Mouse (Mus musculus) gastrocnemius, postnatal 36 days (tissue): ENCODE results near the gene Cfap46. TPM values are rescaled to one million over a fixed set of nuclear protein-coding genes. Genes with fewer than 3 reads are reported as not detected.

Experiments
- DNase-seq, 2 experiments: peaks; one replicate each; pipeline ENCODE4 v3.0.0; 2022
- intact Hi-C: fragments of 180-260 bp; cut with DNase I; formaldehyde crosslinking; loops from one replicate; pipeline ENCODE4 v1.15.1; 2025
- long read RNA-seq, 2 experiments: library from polyadenylated mRNA; stranded (forward); transcript quantifications; one replicate each; pipeline ENCODE4 v2.0.0; 2021
- total RNA-seq, 2 experiments: library from RNA; stranded (reverse); gene quantifications; 2 replicates each; pipeline ENCODE4 v1.2.3; 2021

The Cfap46 gene
- total RNA-seq: under 1 TPM; 0.02 to 0.05 TPM
- long read RNA-seq, experiment 1: 0 reads
- long read RNA-seq, experiment 2: 0 reads

DNA sequence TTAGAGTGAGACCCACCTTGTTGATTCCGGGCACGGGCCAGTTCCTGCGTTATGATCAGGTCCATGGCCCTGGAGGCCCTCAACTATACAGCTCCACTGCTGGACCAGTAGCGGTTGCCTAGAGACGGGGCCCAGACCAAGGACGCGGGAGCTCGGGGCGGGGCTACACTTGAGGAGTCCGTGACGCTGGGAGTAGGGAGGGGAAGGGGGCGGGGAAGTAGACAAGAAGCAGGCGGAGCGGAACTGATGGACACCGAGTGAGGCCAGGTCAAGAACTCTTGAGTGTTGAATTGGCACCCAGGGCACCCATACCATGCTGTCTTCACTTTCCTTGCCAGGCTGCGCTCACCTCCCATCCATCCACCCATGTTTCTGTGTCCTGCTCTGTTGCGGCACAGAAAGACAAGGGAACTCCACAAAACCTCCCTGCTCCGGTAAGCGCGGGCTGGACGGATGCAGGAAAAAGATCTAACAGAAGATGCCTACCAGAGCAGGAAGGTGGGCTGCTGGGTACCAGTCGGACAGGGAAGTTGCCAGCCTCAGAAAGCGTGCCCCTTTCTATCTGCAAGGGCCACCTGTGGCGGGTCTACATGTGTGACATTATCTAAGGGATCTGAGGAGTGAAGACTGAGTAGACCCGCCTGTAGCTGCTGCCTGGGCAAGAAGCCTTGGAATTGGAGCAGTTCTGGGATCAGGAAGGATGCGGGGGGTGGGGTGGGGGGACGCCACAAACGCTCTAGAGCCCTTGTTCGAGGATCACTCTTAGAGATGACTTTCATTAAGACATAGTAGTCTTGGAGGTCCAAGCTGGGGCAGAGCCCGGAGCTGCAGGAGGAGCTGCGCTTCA lies at the start of gene Cfap46:
TSS of gene Cfap46 (minus strand) at position 112 of the 847 bp plus-strand sequence.
- DNase-seq: peak; percentile 66 to 78
- intact Hi-C loops: loop anchor here (2.0 kb wide), 1 partner anchor 35 kb away; no protein-coding TSS in a partner anchor

DNA sequence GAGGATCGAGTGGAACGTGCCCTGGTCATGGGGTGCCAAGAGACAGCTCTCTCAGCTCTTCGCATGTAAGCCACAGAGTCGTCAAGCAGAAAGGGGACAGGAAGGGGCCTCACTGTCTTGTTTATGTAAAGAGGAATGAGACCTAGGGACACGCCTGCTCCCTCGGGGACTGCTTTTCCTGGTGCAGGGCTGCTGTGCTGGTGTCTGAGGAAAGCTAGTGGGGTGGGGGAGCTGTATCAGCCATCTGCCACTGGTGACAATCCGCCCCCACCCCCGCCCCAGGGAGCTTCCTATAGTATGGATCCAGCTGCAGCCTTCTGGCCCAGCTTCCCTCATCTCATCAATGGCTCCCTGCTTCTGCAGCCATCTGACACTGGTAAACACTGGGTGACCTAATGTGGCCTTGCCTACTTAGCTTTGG lies 47.7 kb upstream of the Cfap46 start:
- DNase-seq: peak in 1 of 2 experiments; percentile 7
- intact Hi-C loops: no loop called here

DNA sequence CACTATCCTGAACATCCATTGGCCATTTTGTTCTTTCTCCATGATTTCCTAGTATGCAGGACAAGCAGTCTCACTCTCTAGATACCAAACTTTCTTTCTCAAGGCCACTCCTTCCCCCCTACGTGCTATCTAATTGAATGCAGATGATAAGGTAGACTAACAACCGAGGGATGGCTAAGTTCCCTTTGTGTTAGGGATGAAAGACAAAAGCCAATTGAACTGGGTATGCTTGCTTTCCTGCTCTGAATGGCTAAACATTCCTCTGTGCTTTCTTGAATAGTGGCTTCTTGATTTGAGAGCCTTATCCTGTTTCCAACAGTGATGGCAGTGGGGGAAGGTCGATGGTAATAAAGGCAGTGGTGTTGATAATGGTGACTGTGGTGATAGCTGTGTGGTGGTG lies 43.5 kb upstream of the Cfap46 start:
- no peak for DNase-seq
- intact Hi-C loops: no loop called here

DNA sequence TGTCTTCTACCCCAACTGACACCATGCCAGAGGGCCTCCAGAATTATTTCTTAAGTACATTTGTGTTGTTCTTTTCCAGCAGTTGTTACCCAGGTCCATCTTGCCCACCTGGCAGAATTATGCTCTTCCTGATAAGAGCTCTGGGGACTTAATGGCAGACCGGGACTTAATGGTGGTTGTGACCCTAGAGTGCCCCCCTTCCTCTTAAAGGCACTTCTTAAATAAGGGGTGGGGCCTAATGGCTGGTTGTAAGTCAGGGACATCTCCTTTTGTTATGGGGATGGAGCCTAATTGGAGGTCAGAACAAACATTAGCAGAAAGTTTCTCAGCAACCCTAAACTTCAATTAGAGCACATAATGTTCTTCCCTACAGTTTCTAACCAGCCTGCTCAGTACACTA lies 42.0 kb upstream of the Cfap46 start:
- no peak for DNase-seq
- intact Hi-C loops: no loop called here

DNA sequence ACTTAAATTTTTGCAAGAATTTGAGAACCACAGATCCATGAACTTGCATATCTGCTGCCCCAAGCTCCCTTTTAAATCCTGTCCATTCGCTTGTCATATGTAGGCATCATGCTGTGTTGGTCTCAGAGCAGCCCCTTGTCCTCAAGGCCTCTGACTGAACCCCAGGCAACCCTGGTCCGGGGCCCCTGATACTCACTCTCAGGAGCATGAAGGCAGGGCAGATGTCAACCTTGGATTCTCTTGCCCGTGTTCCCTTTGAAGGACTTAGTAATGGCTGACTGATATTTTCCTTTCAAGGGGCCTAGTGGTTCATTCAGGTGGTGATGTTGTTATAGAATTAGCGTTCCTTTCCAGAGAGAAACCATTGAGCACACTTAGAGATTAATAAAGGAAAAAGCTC lies 40.4 kb upstream of the Cfap46 start:
- intact Hi-C loops: no loop called here
- no peak for DNase-seq

DNA sequence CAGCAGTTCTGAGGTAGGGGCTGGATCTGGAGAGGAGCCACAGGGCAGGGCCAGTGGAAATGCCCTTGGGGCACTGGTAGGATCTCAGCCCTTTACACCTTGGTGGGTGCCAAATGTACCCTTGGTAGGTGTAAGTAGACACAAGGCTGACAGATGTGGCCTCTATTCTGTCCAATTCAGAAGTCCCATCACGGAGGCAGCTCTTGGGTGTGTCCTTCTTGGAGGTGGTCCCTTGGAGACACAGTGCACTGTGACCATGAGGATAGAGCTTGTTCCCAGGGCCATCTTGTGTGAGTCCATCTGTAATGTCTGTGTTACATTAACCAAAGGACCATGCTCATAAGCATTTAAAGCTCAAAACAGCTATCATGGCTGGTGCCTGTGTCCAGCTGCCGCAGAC lies 37.6 kb upstream of the Cfap46 start:
- DNase-seq: no peak
- intact Hi-C loops: no loop called here

DNA sequence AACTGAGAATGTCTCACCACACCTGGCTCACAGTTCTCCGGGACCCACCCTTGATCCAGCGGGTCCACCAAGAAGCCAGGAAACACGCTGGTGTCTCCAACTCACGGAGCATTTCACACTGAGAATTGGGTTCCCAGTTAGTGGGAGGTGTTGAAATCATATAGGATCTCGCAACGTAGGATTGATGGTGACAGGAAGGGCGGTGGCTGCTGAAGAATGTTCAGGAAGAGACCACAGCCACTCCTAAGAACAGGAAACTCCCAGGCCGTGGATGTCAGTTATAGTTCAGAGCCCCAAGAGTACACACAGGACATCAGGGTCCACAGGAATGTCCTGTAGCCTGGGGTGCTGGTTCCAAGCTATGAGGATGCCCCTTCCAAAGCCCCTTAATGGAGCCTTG lies 34.2 kb upstream of the Cfap46 start:
- intact Hi-C loops: no loop called here
- DNase-seq: no peak

DNA sequence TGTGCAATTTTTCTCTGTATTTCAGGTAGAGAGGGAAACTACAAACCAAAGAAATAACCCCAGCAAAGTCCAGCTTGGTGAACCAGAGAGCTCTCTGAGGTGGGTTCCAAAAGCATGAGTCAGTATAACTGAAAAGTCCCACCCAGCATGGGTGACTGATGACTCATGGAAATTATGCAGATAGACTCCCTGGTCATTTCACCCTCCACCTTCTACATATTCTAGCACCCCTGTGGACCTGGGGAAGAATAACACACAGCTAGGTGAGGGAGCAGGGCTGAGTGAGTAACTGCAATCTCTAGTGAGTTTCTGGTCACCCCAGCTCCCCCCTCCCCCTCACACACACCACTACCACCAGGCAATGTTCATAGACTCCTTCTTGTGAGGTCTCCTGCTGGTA lies 28.2 kb upstream of the Cfap46 start:
- no peak for DNase-seq
- intact Hi-C loops: no loop called here

DNA sequence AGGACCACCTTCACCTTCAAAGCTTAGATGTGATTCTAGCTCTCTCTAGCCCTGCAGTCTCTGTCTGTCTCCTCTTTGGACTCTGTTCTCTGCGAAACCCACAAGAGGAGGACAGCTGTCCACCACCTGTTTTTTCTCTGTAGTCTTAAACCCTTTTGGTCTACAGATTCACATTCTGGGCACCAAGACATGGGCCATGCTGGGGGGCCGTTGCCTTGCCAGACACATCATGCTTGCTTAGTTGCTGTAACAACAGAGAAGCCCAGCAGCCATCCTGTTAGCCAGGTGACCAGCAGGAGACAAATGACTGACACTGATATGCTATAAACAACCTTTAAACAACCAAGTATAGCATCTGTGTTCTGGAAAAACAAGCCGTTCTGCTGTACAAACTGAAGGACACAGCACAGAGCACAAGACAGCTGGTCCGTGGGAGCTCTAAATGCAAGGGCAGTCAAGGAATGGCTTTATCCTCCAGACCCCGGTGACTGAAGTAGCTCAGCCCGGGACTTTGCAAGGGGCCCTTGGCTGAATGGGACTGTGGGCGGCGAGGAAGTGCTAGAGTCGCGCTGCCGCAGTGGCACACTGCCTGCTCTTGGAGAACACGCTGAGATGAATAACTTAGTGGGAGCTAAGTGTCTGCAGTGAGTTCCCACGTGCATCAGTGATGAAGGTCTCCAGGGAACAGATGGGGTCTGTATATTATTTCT lies 22.9 kb upstream of the Cfap46 start:
- intact Hi-C loops: no loop called here
- no peak for DNase-seq

DNA sequence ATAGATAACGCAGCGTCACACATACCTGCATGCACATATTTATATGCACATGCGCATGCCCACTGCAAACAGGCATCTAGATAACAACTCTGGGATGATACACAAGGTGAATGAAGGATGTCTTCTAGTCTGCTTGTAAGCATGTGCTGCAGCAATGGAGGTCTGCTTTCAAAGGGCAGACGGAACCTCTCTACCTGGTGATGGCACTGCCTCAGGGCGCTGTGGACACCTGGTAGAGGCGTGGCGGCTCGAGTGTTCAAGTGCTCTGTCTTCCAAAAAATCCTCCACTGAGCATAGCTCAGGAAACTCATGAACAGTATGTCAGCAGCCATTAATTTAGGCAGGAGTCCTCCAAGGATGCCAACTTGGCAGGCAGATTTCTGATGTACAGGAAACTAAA lies 22.2 kb upstream of the Cfap46 start:
- no peak for DNase-seq
- intact Hi-C loops: no loop called here

DNA sequence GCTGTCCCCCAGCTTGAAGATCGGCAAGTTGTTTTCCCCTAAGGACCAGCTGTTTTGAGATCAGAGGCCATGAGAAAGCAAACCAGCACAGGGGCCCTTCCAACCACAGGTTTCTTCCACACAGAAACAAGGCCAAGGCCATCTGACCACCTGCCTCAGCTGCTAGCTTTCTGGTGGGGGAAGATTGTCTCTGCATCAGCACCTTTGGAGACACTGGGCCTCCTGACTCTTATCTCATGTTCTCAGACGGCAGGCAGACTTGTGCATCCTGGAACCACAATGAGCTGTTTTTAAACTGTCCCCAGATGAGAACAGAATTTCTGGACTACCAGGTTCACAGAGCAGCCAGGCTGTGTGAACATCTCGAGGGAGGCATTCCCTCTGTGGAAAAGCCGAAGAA lies 21.5 kb upstream of the Cfap46 start:
- intact Hi-C loops: no loop called here
- DNase-seq: no peak

DNA sequence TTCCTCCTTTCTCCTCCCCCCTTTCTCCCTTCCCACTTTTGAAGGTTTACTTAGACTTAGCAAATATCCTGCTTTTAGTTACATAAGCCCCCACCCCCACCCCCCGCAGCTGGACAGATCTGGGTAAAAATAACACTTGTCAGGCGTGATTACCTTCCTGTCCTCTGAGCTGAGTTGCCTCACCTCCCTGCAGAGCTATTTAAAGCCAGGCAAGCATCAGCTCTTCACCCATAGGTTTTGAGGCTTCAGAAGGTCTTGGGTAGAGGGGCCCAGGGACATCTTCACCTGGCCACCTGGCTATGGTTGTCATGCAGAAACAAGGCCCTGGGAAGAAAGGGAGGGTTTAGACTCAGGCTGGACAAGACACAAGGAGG lies 20.2 kb upstream of the Cfap46 start:
- intact Hi-C loops: loop anchor here (2.0 kb wide), 1 partner anchor 157 kb away; no protein-coding TSS in a partner anchor
- DNase-seq: no peak

DNA sequence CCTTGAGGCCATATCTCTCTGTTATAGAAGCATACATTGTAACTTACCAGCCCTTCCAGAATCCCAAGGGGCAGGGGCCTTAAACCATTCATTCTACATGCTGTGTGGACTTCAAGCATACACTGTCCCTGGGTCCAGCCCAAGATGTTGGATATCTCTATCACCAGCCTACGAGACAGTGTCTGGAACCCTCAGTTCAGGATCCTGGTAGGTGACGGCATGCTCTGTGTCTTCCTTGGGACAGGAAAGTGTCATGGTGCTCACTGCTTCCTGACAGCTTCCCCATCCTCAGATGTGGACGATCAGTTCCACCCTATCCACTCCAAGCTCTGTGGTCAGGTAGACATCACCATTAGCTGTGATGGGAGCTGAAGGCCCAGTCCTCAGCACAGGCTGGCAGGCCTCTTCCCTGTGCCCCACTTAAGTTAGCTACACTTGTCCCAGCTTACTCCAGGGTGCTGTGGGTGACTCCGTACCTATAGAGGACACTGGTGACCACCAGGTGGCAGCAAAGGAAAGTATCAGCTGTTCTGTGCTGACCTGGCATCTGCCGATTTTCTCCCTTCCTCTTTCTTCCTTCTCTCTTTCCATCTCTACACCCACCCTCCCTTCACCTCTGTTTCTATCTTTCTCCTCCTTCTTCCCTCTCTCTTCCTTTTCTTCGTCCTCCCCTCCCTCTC lies 19.7 kb upstream of the Cfap46 start:
- intact Hi-C loops: loop anchor here (2.0 kb wide), 1 partner anchor 158 kb away; no protein-coding TSS in a partner anchor
- peak; percentile 48 to 63 for DNase-seq

DNA sequence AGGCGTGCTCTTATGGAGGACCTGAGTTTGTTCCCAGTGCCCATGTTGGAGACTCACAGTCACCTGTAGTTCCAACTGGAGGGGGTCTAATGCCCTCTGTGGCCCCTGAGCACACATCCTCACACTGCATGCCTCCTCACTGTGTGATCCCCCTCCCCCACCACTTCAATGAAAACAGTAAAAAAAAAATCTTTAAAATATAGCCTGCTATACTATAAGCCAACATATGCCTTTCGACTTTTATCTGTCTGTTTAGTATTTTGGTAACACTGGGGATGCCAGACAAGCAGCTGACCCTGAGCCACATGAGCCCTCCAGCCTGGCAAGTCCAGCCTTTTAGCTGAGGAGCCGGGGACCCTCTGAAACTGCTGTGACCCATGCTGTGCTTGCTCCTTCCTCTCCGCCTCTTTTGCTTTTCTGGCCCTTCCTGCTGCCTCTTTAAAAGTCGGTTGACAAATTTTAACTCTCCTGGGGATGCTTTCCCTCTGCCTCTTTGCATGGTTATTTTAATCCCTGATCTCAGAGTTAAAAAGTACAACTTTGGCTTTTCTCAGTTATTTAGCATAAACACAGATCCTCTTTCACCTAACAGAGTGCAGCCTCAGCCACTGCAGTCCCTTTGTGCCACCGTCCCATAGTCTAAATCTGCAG lies 18.2 kb upstream of the Cfap46 start:
- no peak for DNase-seq
- intact Hi-C loops: loop anchor here (2.0 kb wide), 1 partner anchor 159 kb away; no protein-coding TSS in a partner anchor

DNA sequence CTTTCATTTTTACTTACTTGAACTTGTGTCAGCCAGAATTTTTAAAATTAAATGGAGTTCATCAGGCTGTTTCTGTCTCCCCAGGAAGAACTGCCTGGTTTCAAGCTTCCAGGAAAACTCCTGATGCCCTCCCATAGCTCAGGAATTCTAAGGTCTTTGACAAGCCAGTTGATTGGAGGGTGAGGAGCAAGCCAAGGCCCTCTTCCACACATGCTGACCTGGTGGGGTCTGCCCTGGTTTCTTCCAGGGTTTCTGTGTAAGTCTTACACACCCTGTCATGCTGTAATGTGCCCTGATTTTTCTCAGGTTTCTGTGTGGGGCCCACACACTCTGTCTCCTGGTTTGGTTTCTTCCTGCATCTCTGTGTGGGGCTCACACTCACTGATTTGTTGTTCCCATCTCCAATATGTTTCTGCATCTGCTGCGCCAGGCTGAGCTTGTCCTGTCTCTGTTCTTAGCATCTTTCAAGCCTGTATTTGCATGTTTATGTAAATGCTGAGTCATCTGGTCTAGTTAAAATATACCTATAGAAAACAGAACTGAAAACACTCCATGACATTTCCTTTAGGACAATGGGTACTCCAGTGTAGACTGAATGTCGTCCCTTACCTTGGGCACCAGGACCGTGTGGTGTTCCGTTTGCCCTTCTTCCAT lies 9.2 kb upstream of the Cfap46 start:
- intact Hi-C loops: no loop called here
- no peak for DNase-seq

DNA sequence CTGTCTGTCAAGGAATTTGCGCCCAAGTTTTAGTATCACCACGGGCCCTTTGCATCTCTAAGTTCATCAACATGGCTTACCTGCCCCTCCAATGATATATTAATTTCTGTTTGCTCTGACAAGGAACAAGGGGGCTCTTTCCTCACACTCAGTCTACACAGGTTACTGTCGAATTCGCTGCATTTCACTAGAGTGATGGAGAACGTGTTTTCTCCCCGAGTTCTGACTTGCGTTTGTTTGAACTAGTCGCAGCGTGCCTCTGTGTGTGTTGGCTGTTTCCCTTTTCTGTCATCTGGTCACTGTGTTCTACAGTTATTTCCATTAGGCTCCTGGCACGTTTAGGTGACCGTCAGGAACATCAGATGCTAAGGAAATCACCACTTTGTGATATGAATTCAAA lies 8.6 kb upstream of the Cfap46 start:
- DNase-seq: no peak
- intact Hi-C loops: no loop called here

DNA sequence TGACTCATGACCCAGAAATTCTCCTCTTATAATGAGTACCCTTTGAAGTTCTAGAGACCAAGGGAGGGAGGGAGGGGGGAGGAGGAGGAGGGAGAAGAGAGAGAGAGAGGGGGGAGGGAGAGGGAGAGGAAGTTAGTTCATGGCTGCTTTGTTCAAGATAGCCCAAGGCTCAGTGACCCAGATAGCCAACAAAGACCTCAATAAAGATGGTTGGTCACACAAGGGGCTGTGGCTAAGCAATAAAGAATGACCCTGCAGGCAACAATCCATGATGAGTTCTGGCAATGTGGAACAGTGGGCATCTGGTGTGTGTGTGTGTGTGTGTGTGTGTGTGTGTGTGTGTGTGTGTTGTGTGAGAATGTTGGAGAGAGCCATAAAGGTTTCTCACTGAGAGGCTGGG lies 1.7 kb upstream of the Cfap46 start:
- DNase-seq: no peak
- intact Hi-C loops: loop anchor here (2.0 to 5.0 kb wide), 2 partner anchors 37 to 203 kb away; no protein-coding TSS in a partner anchor

DNA sequence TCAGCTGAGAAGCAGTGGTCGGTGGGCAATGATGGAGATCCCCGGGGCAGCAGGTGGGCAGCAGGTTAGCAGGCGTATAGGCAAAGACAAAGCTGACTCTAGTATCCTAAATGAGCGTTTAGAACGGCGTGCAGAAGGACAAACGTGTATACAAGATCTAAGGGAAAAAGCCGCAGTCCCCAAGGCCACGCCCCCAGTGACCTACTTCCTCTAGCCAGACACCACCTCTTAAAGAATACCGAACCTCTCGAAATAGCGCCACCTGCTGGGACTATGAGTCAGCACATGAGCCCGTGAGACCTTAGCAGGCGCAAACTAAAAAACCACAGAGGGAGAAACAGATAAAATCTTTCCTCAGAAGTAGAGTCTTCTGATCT lies 924 bp upstream of the Cfap46 start:
- DNase-seq: peak; percentile 76 to 85
- intact Hi-C loops: loop anchor here (2.0 kb wide), 1 partner anchor 36 kb away; no protein-coding TSS in a partner anchor

DNA sequence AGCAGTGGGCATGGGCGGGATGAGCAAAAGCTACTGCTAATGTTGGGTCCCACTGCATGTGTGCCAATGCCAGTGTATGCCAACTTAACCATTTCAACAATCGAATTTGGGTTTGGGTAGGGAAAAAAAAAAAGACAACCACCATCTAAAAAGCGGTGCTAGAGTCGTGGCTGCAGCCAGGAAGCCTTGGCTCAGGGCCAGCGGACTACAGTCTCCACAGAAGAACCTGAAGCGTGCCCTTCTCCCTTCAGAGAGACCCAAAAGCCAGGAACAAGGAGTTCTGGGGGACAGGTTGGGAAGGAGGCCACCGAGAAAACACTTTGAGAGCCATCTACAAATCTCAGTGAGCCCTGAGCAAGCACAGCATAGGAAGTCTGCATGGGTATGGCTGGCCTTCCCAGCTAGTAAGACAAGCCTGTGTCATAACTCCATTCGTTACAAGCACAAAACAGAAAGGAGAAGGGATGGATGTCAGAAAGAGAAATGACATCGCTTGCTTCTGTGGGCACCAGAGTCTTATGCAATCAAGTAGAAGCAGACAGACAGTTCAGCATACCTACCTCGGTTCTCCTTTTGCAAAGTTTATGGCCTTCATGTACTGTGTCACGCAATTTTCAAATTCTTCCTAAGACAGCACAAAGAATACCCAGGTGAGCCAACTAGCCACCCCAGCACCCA lies 1.6 kb downstream of the Cfap46 start:
- intact Hi-C loops: no loop called here
- DNase-seq: no peak
